Mouse (Mus musculus) kidney, postnatal 0 days (tissue): ENCODE measurements around the gene Gm45062. TPM values are rescaled to one million over a fixed set of nuclear protein-coding genes. Genes with fewer than 3 reads are reported as not detected.
A peak's percentile ranks its signal among the peaks of the same experiment; 100 is the strongest.

Experiments
- ATAC-seq: fragments of 200-750 bp; cut with Nextera tagmentation; replicated peaks from 2 replicates; pipeline ENCODE4 v1.8.0; 2017; ENCODE audit warnings: low read depth, moderate number of reproducible peaks, moderate TSS enrichment, moderate library complexity; ENCODE audit not compliant: low FRiP score
- DNase-seq: peaks from one replicate; pipeline ENCODE4 v3.0.0-alpha.2; 2016; ENCODE audit warnings: low spot score
- H3K27ac ChIP-seq: fragments of 300-500 bp; sonication (generic); 2 replicates; pipeline ENCODE4 v1.5.1; 2014; ENCODE audit warnings: mild to moderate bottlenecking
- H3K27me3 ChIP-seq: fragments of 300-500 bp; sonication (generic); 2 replicates; pipeline ENCODE4 v1.6.1; 2014; ENCODE audit warnings: low read length, mixed read lengths; ENCODE audit not compliant: insufficient read depth
- H3K36me3 ChIP-seq: fragments of 300-500 bp; sonication (generic); 2 replicates; pipeline ENCODE4 v1.6.1; 2014; ENCODE audit warnings: low read length, mixed read lengths; ENCODE audit not compliant: insufficient read depth
- H3K4me1 ChIP-seq: fragments of 300-500 bp; sonication (generic); replicated peaks from 2 replicates; pipeline ENCODE4 v1.6.1; 2014; ENCODE audit warnings: antibody characterized with exemption, low read length, mixed read lengths; ENCODE audit not compliant: insufficient read depth
- H3K4me2 ChIP-seq: fragments of 300-500 bp; sonication (generic); 2 replicates; pipeline ENCODE4 v1.6.1; 2014; ENCODE audit warnings: mild to moderate bottlenecking, low read length, moderate library complexity, mixed read lengths
- H3K4me3 ChIP-seq: fragments of 300-500 bp; sonication (generic); replicated peaks from 2 replicates; pipeline ENCODE4 v1.5.1; 2014; ENCODE audit warnings: low read depth, low read length
- H3K9ac ChIP-seq: fragments of 300-500 bp; sonication (generic); 2 replicates; pipeline ENCODE4 v1.6.1; 2014; ENCODE audit warnings: low read depth, low read length
- H3K9me3 ChIP-seq: fragments of 300-500 bp; sonication (generic); replicated peaks from 2 replicates; pipeline ENCODE4 v1.6.1; 2016; ENCODE audit warnings: low read length, inconsistent platforms, mixed read lengths
- CTCF ChIP-seq: IDR thresholded peaks from 2 replicates; pipeline ENCODE4 v1.5.1; 2016; ENCODE audit warnings: antibody characterized with exemption, low read depth, mild to moderate bottlenecking, moderate library complexity
- WGBS: fragments of 180-500 bp; shearing (Covaris S2); extraction: QIAGEN DNeasy Blood & Tissue Kit; methylation state at CpG from one replicate; pipeline ENCODE4 v1.1.7; 2014; 5-methylcytosine and 5-hydroxymethylcytosine counted together
- polyA plus RNA-seq: library from polyadenylated mRNA; unstranded; fragments of >200 nt; fragmentation: Nextera tagmentation; extraction: Ambion mirVana; gene quantifications from 2 replicates; pipeline ENCODE4 v1.2.1, GENCODE M21; 2015

Gene Gm45062
- polyA plus RNA-seq, 1 experiment from 2014 or later, result 5.0 TPM

GRCm38 (mm10) chr6:8617369-8617768, 358.1 kb downstream of the Gm45062 start:
- 70% methylated on average over 2 of the region's 2 CpGs for WGBS
- H3K4me2 ChIP-seq, result no peak overlapping the region
- H3K9me3 ChIP-seq, result no peaks in the 10 kb centered on the region
- H3K27ac ChIP-seq, result no peak overlapping the region
- no peak for DNase-seq
- no peaks in the 10 kb centered on the region for H3K36me3 ChIP-seq
- no peak for TF ChIP-seq CTCF
- no peak for ATAC-seq
- no peaks in the 10 kb centered on the region for H3K27me3 ChIP-seq
- H3K4me3 ChIP-seq, result no peak overlapping the region
- no peaks in the 10 kb centered on the region for H3K4me1 ChIP-seq
- no peak overlapping the region for H3K9ac ChIP-seq

DNA sequence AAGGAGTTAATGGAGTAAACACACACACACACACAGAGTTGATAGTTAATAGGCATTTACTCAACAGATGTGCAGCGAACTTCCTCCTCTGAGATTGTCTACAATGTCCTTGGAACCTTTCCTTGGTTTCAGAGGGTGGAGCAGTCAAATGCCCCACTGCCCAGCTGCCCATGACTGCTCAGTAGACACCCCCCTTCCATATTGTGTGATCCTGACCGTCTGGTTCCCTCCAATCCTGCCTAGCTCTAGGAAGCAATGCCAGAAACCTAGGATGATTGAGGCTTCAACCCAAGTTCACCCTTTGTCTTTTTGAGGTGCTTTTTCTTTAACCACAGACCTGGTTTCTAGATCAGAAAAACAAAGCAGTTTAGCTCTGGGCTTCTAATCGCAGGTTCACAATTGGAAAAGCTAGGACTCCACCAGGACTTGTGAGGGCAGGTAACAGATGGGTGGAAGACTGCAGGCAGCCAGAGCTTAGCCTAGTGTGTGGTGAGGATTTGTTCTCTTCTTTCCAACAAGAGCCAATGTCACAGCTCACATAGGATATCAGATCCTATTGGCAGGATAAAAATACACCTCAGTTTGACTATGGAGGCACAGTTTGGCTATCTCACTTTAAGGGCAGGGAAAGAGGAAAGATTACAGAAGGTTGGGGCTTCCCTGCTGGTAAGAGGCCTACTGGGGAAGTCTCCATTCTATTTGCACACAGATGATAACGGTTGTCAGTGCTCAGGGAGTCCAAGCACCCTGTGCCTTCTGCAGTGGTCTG, 360.5 kb downstream of the Gm45062 start:
- DNase-seq (no peak), ATAC-seq (no peak)
- H3K27me3 ChIP-seq, result no peaks in the 10 kb centered on the region
- H3K9me3 ChIP-seq, result no peaks in the 10 kb centered on the region
- H3K4me3 ChIP-seq, result no peak overlapping the region
- no peak overlapping the region for H3K27ac ChIP-seq
- WGBS, result 74% methylated on average over 4 of the region's 4 CpGs
- H3K36me3 ChIP-seq, result no peaks in the 10 kb centered on the region
- no peak for TF ChIP-seq CTCF
- H3K9ac ChIP-seq, result no peak overlapping the region
- no peak overlapping the region for H3K4me2 ChIP-seq
- no peaks in the 10 kb centered on the region for H3K4me1 ChIP-seq

GRCm38 (mm10) chr6:8623045-8623444, 363.8 kb downstream of the Gm45062 start:
- DNase-seq (no peak), ATAC-seq (peak; percentile 52; the same call in 1 of the 2 replicates)
- Histone ChIP-seq H3K36me3 (no peaks in the 10 kb centered on the region), H3K4me3 (no peak overlapping the region), H3K9me3 (no peaks in the 10 kb centered on the region), H3K27ac (no peak overlapping the region), H3K4me1 (no peaks in the 10 kb centered on the region), H3K27me3 (no peaks in the 10 kb centered on the region), H3K4me2 (no peak overlapping the region), H3K9ac (no peak overlapping the region)
- no peak for TF ChIP-seq CTCF
- 60% methylated on average over 3 of the region's 3 CpGs for WGBS

GRCm38 (mm10) chr6:8628226-8628625, 369.0 kb downstream of the Gm45062 start:
- Histone ChIP-seq H3K9ac (no peak overlapping the region), H3K36me3 (no peaks in the 10 kb centered on the region), H3K4me3 (no peak overlapping the region), H3K4me2 (no peak overlapping the region), H3K9me3 (no peaks in the 10 kb centered on the region), H3K27ac (no peak overlapping the region), H3K27me3 (no peaks in the 10 kb centered on the region), H3K4me1 (no peaks in the 10 kb centered on the region)
- WGBS, result 91% methylated on average over 8 of the region's 8 CpGs
- ATAC-seq, result no peak
- DNase-seq, result no peak
- TF ChIP-seq CTCF, result no peak

DNA sequence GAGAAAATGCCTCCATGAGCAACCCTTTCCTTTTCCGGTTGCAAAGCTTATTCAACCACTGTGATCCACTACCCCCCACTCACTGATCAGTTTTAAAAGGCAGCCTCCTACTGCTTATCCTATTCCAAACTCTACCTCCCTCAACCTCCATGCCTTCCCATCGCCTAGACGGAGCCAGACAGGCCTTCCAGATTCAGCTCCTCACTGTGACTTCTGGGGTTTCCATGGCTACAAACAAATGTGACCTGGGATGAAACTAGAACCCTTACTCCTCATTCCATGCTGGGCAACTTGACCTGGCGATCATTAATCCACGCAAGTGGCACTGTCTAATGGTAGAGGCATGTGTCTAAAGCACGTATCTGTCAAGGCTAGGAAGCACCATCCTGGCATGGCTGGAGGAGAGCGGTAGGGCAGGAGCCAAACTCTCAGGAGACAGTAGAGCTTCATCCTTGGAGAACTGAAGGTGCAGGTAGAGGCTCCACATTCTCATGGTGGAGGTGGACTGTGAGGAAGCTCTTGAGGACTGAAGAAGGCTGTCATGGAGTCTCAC, 369.5 kb downstream of the Gm45062 start:
- H3K4me3 ChIP-seq, result no peak overlapping the region

DNA sequence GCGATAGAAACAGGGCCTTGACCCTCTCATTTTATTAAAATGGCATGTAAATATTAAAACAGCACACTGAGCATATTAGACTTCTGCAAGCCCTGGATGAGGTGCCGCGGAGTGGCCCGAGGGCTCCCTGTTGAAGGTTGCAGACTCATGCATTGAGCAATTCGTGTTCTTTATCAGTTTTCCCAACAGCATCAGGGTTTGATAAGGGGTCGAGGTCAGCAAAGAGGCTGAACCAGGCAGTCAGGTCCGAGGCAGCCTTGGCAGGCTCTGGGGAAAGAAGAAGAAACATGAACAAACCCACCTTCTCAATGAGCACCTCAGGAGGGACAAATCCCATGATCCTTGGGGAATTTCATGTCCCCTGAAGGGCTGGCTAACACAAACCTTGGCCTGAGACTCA, 371.3 kb downstream of the Gm45062 start:
- 87% methylated on average over 7 of the region's 7 CpGs for WGBS
- ATAC-seq (no peak), DNase-seq (no peak)
- H3K4me2 ChIP-seq, result no peak overlapping the region
- H3K9ac ChIP-seq, result no peak overlapping the region
- no peak overlapping the region for H3K4me3 ChIP-seq
- no peak for TF ChIP-seq CTCF
- 0 out of 2 replicates have a peak, but pooled peaks cover 3% of the 10 kb centered on the region for H3K4me1 ChIP-seq
- H3K27ac ChIP-seq, result no peak overlapping the region
- no peaks in the 10 kb centered on the region for H3K9me3 ChIP-seq
- no peaks in the 10 kb centered on the region for H3K27me3 ChIP-seq
- H3K36me3 ChIP-seq, result no peaks in the 10 kb centered on the region

More for the DNA sequence above, 369.5 kb downstream of the Gm45062 start:
- Histone ChIP-seq H3K9me3 (no peaks in the 10 kb centered on the region), H3K27me3 (no peaks in the 10 kb centered on the region), H3K36me3 (no peaks in the 10 kb centered on the region), H3K27ac (no peak overlapping the region), H3K4me1 (no peaks in the 10 kb centered on the region), H3K4me2 (no peak overlapping the region), H3K9ac (no peak overlapping the region)
- DNase-seq (peak; percentile 67), ATAC-seq (peak; percentile 82)
- WGBS, result 57% methylated on average over 7 of the region's 7 CpGs
- no peak for TF ChIP-seq CTCF
